Mouse (Mus musculus): ENCODE results near the gene Kat6b.

GRCm38 (mm10) chr14:21600174-21600566 is 118.9 kb downstream of the Kat6b start:
- TF ChIP-seq CTCF (IDR thresholded peaks at IDR 0.05; ENCODE audit: extremely low read depth, insufficient read depth, low read length): no peak
- no peak for TF ChIP-seq POLR2A (IDR thresholded peaks at IDR 0.05; ENCODE audit: extremely low read depth, insufficient read depth, low read length)
